Comparison of ENCODE assay signal across 32 mouse cellular contexts in the genomic region with DNA sequence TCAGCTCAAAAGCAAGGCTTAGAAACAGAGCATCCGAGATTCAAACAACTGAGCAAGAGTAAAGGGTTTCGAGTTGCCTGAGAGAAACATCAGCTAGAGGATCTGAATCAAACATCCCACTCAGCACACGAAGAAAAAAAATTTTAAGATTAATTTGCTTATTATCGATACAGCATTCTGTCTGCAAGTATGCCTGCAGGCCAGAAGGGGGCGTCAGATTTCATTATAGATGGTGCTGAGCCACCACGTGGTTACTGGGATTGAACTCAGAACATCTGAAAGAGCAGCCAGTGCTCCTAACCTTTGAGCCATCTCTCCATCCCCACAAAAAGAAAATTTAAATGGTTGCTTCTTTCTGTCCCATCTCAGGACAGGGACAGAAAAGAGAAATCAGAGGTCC.
DNase-seq lines count a peak whose midpoint lies in the region; ATAC-seq and TF ChIP-seq lines count a peak whose summit lies in the region.
"Had no signal": no experiment of that assay in that cellular context is flagged by ENCODE, and none has a peak within 500 bp of the region (broad histone marks: within the 10 kb centered on the region; RNA-seq: fewer than 3 reads in every experiment).

No protein-coding gene starts in this region.

- no peak for ATAC-seq in Patski
- ATAC-seq in forebrain, embryonic 13.5 days = no peak
- ATAC-seq: activated CD4-positive, CD25-positive, alpha-beta regulatory T cell, adult 4 months; forebrain, embryonic 14.5 days; midbrain, embryonic 16.5 days had no signal

- WGBS in cerebellum, adult 2 months = 57% methylated on average over 6 of the region's 6 CpGs
- WGBS in forebrain, embryonic 13.5 days = 57% methylated on average over 6 of the region's 6 CpGs

- no peak overlapping the region for H3K9ac ChIP-seq in forebrain, embryonic 13.5 days
- H3K9ac ChIP-seq: heart, embryonic 15.5 days; liver, embryonic 15.5 days; lung, embryonic 14.5 days; neural tube, embryonic 13.5 days had no signal

- no peak for TF ChIP-seq CTCF in cerebellum, adult 2 months (IDR thresholded peaks at IDR 0.05; ENCODE audit: borderline replicate concordance, insufficient read depth, low read depth, low read length)
- TF ChIP-seq CTCF in left cerebral cortex, adult 2 months (IDR thresholded peaks at IDR 0.05) = peak; percentile 31
- peak; percentile 39 for TF ChIP-seq CTCF in Patski (IDR thresholded peaks at IDR 0.05)
- TF ChIP-seq CTCF in cortical plate, adult 2 months (IDR thresholded peaks at IDR 0.05; ENCODE audit: extremely low read depth, insufficient read depth, low read length) = 0 out of 2 replicates have a peak, but pooled peaks have one; percentile 5

- H3K4me3 ChIP-seq in cerebellum, adult 2 months (replicated peaks; ENCODE audit: insufficient read depth, low read depth, low read length) = no peak overlapping the region
- no peak overlapping the region for H3K4me3 ChIP-seq in left cerebral cortex, adult 2 months
- no peak overlapping the region for H3K4me3 ChIP-seq in cortical plate, adult 2 months (ENCODE audit: insufficient read depth, low read length)
- H3K4me3 ChIP-seq in forebrain, embryonic 13.5 days = no peak overlapping the region
- H3K4me3 ChIP-seq: heart, embryonic 10.5 days; heart, embryonic 15.5 days; liver, embryonic 15.5 days; midbrain, embryonic 10.5 days; myocyte; neural tube, embryonic 13.5 days had no signal

- H3K27me3 ChIP-seq in cerebellum, adult 2 months (ENCODE audit: control insufficient read depth, insufficient read depth, low read length) = no peaks in the 10 kb centered on the region; the same call in 1 of the 2 replicates
- no peaks in the 10 kb centered on the region for H3K27me3 ChIP-seq in Patski
- H3K27me3 ChIP-seq in forebrain, embryonic 13.5 days = no peaks in the 10 kb centered on the region
- H3K27me3 ChIP-seq: heart, embryonic 15.5 days; liver, embryonic 15.5 days; neural tube, embryonic 13.5 days had no signal

- H3K4me1 ChIP-seq in cerebellum, adult 2 months (ENCODE audit: control insufficient read depth, insufficient read depth, low read length) = no peaks in the 10 kb centered on the region
- H3K4me1 ChIP-seq in cortical plate, adult 2 months (ENCODE audit: control insufficient read depth, insufficient read depth, low read length) = no peaks in the 10 kb centered on the region
- H3K4me1 ChIP-seq in forebrain, embryonic 13.5 days = no peaks in the 10 kb centered on the region
- H3K4me1 ChIP-seq: heart, embryonic 10.5 days; heart, embryonic 15.5 days; liver, embryonic 15.5 days; midbrain, embryonic 10.5 days; neural tube, embryonic 13.5 days had no signal

- H3K9me3 ChIP-seq in forebrain, embryonic 13.5 days (replicated peaks) = no peaks in the 10 kb centered on the region
- H3K9me3 ChIP-seq: heart, embryonic 10.5 days; heart, embryonic 15.5 days; liver, embryonic 15.5 days; midbrain, embryonic 10.5 days; neural tube, embryonic 13.5 days had no signal

- in situ Hi-C loops in Patski (cut with MboI; ENCODE audit: low pct_unique_long_range_greater_than_20kb) = no loop called here

- CTCF ChIA-PET in Patski (lab: Charles Lee) = interaction anchor here (1.4 to 1.6 kb wide), 2 partner anchors 8 to 11 kb away, joined by 3 to 4 read pairs; no protein-coding TSS in a partner anchor

- no peak overlapping the region for H3K4me2 ChIP-seq in forebrain, embryonic 13.5 days
- H3K4me2 ChIP-seq: heart, embryonic 15.5 days; liver, embryonic 15.5 days; lung, embryonic 14.5 days; neural tube, embryonic 13.5 days had no signal

- TF ChIP-seq POLR2A in cerebellum, adult 2 months (IDR thresholded peaks at IDR 0.05; ENCODE audit: borderline replicate concordance, insufficient read depth, low read length) = no peak
- TF ChIP-seq POLR2A in cortical plate, adult 2 months (IDR thresholded peaks at IDR 0.05; ENCODE audit: extremely low read depth, insufficient read depth, low read length) = no peak

- POLR2A ChIA-PET in Patski (lab: Charles Lee) = no interaction called here

- H3K36me3 ChIP-seq in forebrain, embryonic 13.5 days (ENCODE audit: poor library complexity, severe bottlenecking) = no peaks in the 10 kb centered on the region
- H3K36me3 ChIP-seq: G1E; heart, embryonic 10.5 days; heart, embryonic 15.5 days; liver, embryonic 15.5 days; midbrain, embryonic 10.5 days; neural tube, embryonic 13.5 days had no signal

- H3K27ac ChIP-seq in cerebellum, adult 2 months (ENCODE audit: insufficient read depth, low read length) = no peak overlapping the region
- no peak overlapping the region for H3K27ac ChIP-seq in left cerebral cortex, adult 2 months
- no peak overlapping the region for H3K27ac ChIP-seq in cortical plate, adult 2 months (ENCODE audit: insufficient read depth, low read length)
- no peak overlapping the region for H3K27ac ChIP-seq in forebrain, embryonic 13.5 days
- H3K27ac ChIP-seq: heart, embryonic 10.5 days; heart, embryonic 15.5 days; liver, embryonic 15.5 days; midbrain, embryonic 10.5 days; neural tube, embryonic 13.5 days had no signal

- intact Hi-C loops in left cerebral cortex, adult 2 months (cut with DNase I) = no loop called here
- intact Hi-C loops in left cerebral cortex, postnatal 10 days (cut with DNase I) = no loop called here

- DNase-seq in cerebellum, postnatal 10 days = peak; percentile 5 to 7
- DNase-seq in cerebellum, adult 2 months = no peak
- no peak for DNase-seq in left cerebral cortex, adult 2 months (ENCODE audit: extremely low spot score in 1 of 2, low spot score in 2 of 2)
- no peak for DNase-seq in left cerebral cortex, postnatal 10 days (ENCODE audit: extremely low spot score in 1 of 2, low spot score in 2 of 2)
- no peak for DNase-seq in Patski (ENCODE audit: low read depth, low spot score)
- no peak for DNase-seq in adrenal gland, adult (ENCODE audit: inconsistent age in 2 of 2, low spot score in 1 of 2)
- DNase-seq: adrenal gland, adult 8-10 months; cerebellum, adult 11 months; cerebellum, adult 9-11 months; gastrocnemius, postnatal 14 days; heart, adult 11 months; kidney, adult 2 months; kidney, postnatal 36 days; layer of hippocampus, postnatal 36 days; liver; lung, embryonic 14.5 days; lung, postnatal 14 days; spleen, adult 18-20 months; thymus, adult 18-20 months; thymus, postnatal 25 days had no signal

Comparison
In these comparisons a context has a peak if more than half of its experiments do, and no peak if none do; other contexts are left out.
1. DNase-seq: peak in cerebellum, postnatal 10 days (2 of 2); none in cerebellum, adult 2 months (0 of 2), left cerebral cortex, adult 2 months (0 of 2), left cerebral cortex, postnatal 10 days (0 of 2), Patski (single experiment) and adrenal gland, adult (0 of 2).